Mouse (Mus musculus) adrenal gland, adult 10 weeks (tissue): ENCODE results near the gene Mrps2. TPM values are rescaled to one million over a fixed set of nuclear protein-coding genes. Genes with fewer than 3 reads are reported as not detected.

Experiments
- polyA plus RNA-seq: library from polyadenylated mRNA; stranded (reverse); fragments of 350-450 nt; fragmentation: Illumina TruSeq; extraction: RNeasy Lipid Tissue Mini Kit (QIAGEN cat#74804); gene quantifications from one replicate; pipeline ENCODE4 v1.2.3, GENCODE M21; 2014; ENCODE audit warnings: low read depth, low replicate concordance

The Mrps2 gene
- polyA plus RNA-seq: 102 TPM

GRCm38 (mm10) chr2:28467860-28468485, at the start of gene Mrps2:
Mrps2 (plus strand) TSS chr2:28468066.

GRCm38 (mm10) chr2:28446515-28447314, 21.2 kb upstream of the Mrps2 start, which contains the start of gene Ppp1r26:
Ppp1r26 (plus strand) TSS chr2:28446800.

GRCm38 (mm10) chr2:28465836-28466518, 1.9 kb upstream of the Mrps2 start, which contains the start of gene 1700007K13Rik:
1700007K13Rik (minus strand) TSS chr2:28466332.

GRCm38 (mm10) chr2:28496671-28497070, 28.8 kb downstream of the Mrps2 start, which contains the start of gene Gbgt1:
Gbgt1 (plus strand) TSS chr2:28496891.

GRCm38 (mm10) chr2:28505795-28506194, 37.9 kb downstream of the Mrps2 start, which contains the start of gene Gm10134:
Gm10134 (plus strand) TSS chr2:28506095.

GRCm38 (mm10) chr2:28512798-28513401, 45.0 kb downstream of the Mrps2 start, which contains the start of gene Ralgds:
Ralgds (plus strand) TSS chr2:28513125.

Other genes with a start within 250 kb of the Mrps2 start
- gene Ppp1r26, start 21.3 kb upstream of the Mrps2 start, polyA plus RNA-seq: 2.0 TPM
- gene 1700007K13Rik, start 1.7 kb upstream of the Mrps2 start, polyA plus RNA-seq: not detected
- not detected for gene Gbgt1, start 28.8 kb downstream of the Mrps2 start, polyA plus RNA-seq
- not detected for gene Gm10134, start 38.0 kb downstream of the Mrps2 start, polyA plus RNA-seq
- gene Ralgds, start 45.1 kb downstream of the Mrps2 start, polyA plus RNA-seq: 11.4 TPM
- gene Cel, start 95.3 kb downstream of the Mrps2 start, polyA plus RNA-seq: not detected
- gene Gtf3c5, start 115.7 kb downstream of the Mrps2 start, polyA plus RNA-seq: 3.7 TPM
- gene Gfi1b, start 153.9 kb downstream of the Mrps2 start, polyA plus RNA-seq: not detected
- 7.3 TPM for gene Tsc1, start 173.2 kb downstream of the Mrps2 start, polyA plus RNA-seq
- not detected for gene Spaca9, start 231.7 kb downstream of the Mrps2 start, polyA plus RNA-seq
- gene Ak8, start 232.1 kb downstream of the Mrps2 start, polyA plus RNA-seq: not detected